Mouse (Mus musculus): ENCODE data around the gene Ddx41. TPM values are rescaled to one million over a fixed set of nuclear protein-coding genes. Genes with fewer than 3 reads are reported as not detected.
A peak's percentile ranks its signal among the peaks of the same experiment; 100 is the strongest.

Gene Ddx41
- polyA plus RNA-seq, 1 experiment from 2014 or later, result 24.2 TPM

DNA sequence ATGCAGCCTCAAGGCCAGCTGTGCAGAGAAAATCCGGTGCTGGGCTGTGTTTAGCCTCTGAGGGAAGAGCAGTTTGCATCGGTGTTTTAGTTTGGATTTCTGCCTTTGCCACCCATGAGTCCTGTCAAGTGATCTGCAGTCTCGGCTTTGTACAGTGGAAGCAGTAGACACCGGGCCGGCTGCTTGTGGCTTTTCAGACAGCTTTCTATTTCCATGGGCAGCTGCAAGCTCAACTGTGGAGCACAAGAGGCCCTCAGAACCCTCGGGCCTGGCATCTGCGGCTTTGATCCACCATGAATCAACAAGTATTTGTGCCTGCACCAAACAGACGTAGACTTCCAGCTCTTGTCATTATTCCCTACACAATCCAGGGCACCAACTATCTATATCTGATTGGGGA is 34.1 kb downstream of the Ddx41 start:
- WGBS, result 81% methylated on average over 8 of the region's 8 CpGs
- Histone ChIP-seq H3K4me3 (ENCODE audit: low read depth, low read length) (no peak overlapping the region), H3K4me2 (replicated peaks; ENCODE audit: low read depth) (no peak overlapping the region), H3K9me3 (ENCODE audit: control insufficient read depth, low read length) (no peaks in the 10 kb centered on the region), H3K9ac (ENCODE audit: low read length) (no peak overlapping the region), H3K4me1 (replicated peaks; ENCODE audit: control insufficient read depth, insufficient read depth) (no peaks in the 10 kb centered on the region), H3K27ac (replicated peaks) (no peak overlapping the region), H3K27me3 (ENCODE audit: control insufficient read depth, insufficient read depth, low read length) (no peaks in the 10 kb centered on the region), H3K36me3 (ENCODE audit: control insufficient read depth, insufficient read depth, low read length) (peaks cover 49% of the 10 kb centered on the region)
- DNase-seq (ENCODE audit: low spot score) (no peak), ATAC-seq (ENCODE audit: low FRiP score, low TSS enrichment) (no peak)
- TF ChIP-seq CTCF (IDR thresholded peaks at IDR 0.05; ENCODE audit: low read depth) (no peak), EP300 (optimal IDR thresholded peaks at IDR 0.05) (no peak)

DNA sequence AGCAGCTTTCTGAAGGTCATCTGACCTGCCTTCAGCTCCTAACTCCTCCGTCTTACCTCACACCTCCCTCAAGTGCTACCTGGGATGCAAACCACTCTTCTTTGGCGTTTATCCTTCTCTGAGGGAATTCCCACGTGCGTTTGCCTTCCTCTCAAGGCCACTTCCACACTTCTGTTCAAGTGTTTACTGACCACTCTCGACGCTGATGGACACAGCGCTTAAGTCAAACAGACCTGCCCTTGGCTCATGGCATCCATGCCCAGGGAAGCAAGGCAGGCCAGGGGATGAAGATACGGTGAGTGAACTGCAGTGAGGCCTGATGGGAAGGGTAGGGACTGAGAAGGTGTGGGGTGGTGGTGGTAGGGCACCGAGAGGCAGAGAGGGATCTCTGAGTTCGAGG is 35.9 kb downstream of the Ddx41 start:
- Histone ChIP-seq H3K4me1 (replicated peaks; ENCODE audit: control insufficient read depth, insufficient read depth) (no peaks in the 10 kb centered on the region), H3K27me3 (ENCODE audit: control insufficient read depth, insufficient read depth, low read length) (no peaks in the 10 kb centered on the region), H3K9ac (ENCODE audit: low read length) (no peak overlapping the region), H3K36me3 (ENCODE audit: control insufficient read depth, insufficient read depth, low read length) (peaks cover 33% of the 10 kb centered on the region), H3K4me2 (replicated peaks; ENCODE audit: low read depth) (no peak overlapping the region), H3K9me3 (ENCODE audit: control insufficient read depth, low read length) (no peaks in the 10 kb centered on the region), H3K27ac (replicated peaks) (no peak overlapping the region), H3K4me3 (ENCODE audit: low read depth, low read length) (no peak overlapping the region)
- 70% methylated on average over 10 of the region's 10 CpGs for WGBS
- no peak for DNase-seq (ENCODE audit: low spot score)
- TF ChIP-seq EP300 (optimal IDR thresholded peaks at IDR 0.05) (no peak), CTCF (IDR thresholded peaks at IDR 0.05; ENCODE audit: low read depth) (no peak)
- no peak for ATAC-seq (ENCODE audit: low FRiP score, low TSS enrichment)

DNA sequence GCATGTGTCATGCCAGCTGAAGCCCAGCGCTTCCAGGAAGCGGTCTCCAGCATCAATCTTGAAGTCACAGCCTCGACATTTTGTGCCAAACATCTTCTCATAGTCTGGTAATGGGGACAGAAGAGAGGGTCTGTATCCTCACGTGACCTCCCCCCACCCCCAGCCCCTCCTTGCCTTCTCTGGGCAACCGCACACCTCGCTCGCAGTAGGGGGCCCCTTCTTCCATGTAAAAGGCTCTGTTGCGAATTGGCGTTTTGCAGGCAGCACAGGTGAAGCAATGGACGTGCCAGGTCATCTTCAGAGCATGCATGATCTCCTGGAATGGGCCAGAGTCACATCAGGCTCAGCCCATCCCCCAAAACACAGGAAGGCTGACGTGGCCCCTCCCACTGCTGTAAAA is 37.6 kb downstream of the Ddx41 start:
- TF ChIP-seq EP300 (optimal IDR thresholded peaks at IDR 0.05), result no peak
- TF ChIP-seq CTCF (IDR thresholded peaks at IDR 0.05; ENCODE audit: low read depth), result no peak
- ATAC-seq (ENCODE audit: low FRiP score, low TSS enrichment) (no peak), DNase-seq (ENCODE audit: low spot score) (no peak)
- Histone ChIP-seq H3K4me1 (replicated peaks; ENCODE audit: control insufficient read depth, insufficient read depth) (no peaks in the 10 kb centered on the region), H3K9me3 (ENCODE audit: control insufficient read depth, low read length) (no peaks in the 10 kb centered on the region), H3K27me3 (ENCODE audit: control insufficient read depth, insufficient read depth, low read length) (no peaks in the 10 kb centered on the region), H3K36me3 (ENCODE audit: control insufficient read depth, insufficient read depth, low read length) (peaks cover 22% of the 10 kb centered on the region), H3K4me2 (replicated peaks; ENCODE audit: low read depth) (no peak overlapping the region), H3K27ac (replicated peaks) (no peak overlapping the region), H3K4me3 (ENCODE audit: low read depth, low read length) (no peak overlapping the region), H3K9ac (ENCODE audit: low read length) (no peak overlapping the region)
- 60% methylated on average over 11 of the region's 11 CpGs for WGBS

DNA sequence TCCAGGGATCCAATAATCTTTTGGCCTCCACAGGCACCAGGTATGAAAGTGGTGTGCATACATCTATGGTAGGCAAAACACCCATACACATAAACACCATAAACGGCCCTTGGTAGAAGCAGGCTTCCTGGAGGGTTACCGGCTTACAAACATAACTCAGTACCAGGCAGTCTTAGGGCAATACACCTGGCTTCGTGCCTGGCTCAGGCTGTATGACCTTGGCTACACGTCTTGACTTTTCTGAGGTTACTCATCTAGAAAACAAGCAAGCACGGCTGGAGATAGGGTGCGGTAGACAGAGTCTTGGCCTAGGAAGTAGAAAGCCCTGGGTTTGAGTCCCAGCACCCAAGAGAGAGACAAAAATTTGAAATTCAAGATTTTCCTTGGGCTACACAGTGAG is 39.8 kb downstream of the Ddx41 start:
- H3K27ac ChIP-seq (replicated peaks), result 0 out of 2 replicates have a peak overlapping the region, but pooled peaks have one; percentile 40
- H3K9me3 ChIP-seq (ENCODE audit: control insufficient read depth, low read length), result no peaks in the 10 kb centered on the region
- H3K9ac ChIP-seq (ENCODE audit: low read length), result no peak overlapping the region
- no peak overlapping the region for H3K4me2 ChIP-seq (replicated peaks; ENCODE audit: low read depth)
- peaks cover 2% of the 10 kb centered on the region; the same call in 1 of the 2 replicates for H3K27me3 ChIP-seq (ENCODE audit: control insufficient read depth, insufficient read depth, low read length)
- ATAC-seq (ENCODE audit: low FRiP score, low TSS enrichment) (no peak), DNase-seq (ENCODE audit: low spot score) (no peak)
- no peak overlapping the region for H3K4me3 ChIP-seq (ENCODE audit: low read depth, low read length)
- 54% methylated on average over 6 of the region's 6 CpGs for WGBS
- TF ChIP-seq CTCF (IDR thresholded peaks at IDR 0.05; ENCODE audit: low read depth) (no peak), EP300 (optimal IDR thresholded peaks at IDR 0.05) (no peak)
- peaks cover 17% of the 10 kb centered on the region for H3K36me3 ChIP-seq (ENCODE audit: control insufficient read depth, insufficient read depth, low read length)
- no peaks in the 10 kb centered on the region for H3K4me1 ChIP-seq (replicated peaks; ENCODE audit: control insufficient read depth, insufficient read depth)

DNA sequence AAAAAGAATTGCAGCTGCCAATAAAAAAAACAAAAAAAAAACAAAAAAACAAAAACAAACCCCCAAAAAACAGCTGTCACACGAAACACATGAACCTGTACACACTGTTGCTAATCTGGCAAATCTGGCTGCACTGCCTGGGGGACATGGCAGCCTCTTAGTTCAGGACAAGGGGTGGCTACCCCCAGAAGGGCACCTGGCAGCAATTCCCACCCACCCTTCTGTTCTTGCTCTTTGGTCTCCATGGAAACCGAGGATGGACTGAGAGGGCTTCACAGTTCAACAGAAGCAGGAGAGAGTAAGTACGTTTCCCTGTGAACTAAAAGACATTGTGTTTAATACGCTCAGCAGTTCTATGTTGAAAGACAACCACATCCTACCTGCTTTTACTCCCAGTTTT is 40.8 kb downstream of the Ddx41 start:
- 47% methylated on average over 4 of the region's 4 CpGs for WGBS
- H3K9ac ChIP-seq (ENCODE audit: low read length), result no peak overlapping the region
- H3K4me3 ChIP-seq (ENCODE audit: low read depth, low read length), result no peak overlapping the region
- H3K36me3 ChIP-seq (ENCODE audit: control insufficient read depth, insufficient read depth, low read length), result peaks cover 17% of the 10 kb centered on the region
- TF ChIP-seq CTCF (IDR thresholded peaks at IDR 0.05; ENCODE audit: low read depth), result no peak
- no peak for TF ChIP-seq EP300 (optimal IDR thresholded peaks at IDR 0.05)
- H3K4me1 ChIP-seq (replicated peaks; ENCODE audit: control insufficient read depth, insufficient read depth), result no peaks in the 10 kb centered on the region
- no peak overlapping the region for H3K4me2 ChIP-seq (replicated peaks; ENCODE audit: low read depth)
- peak overlapping the region; percentile 41; the same call in 1 of the 2 replicates for H3K27ac ChIP-seq (replicated peaks)
- ATAC-seq (ENCODE audit: low FRiP score, low TSS enrichment) (no peak), DNase-seq (ENCODE audit: low spot score) (no peak)
- no peaks in the 10 kb centered on the region for H3K9me3 ChIP-seq (ENCODE audit: control insufficient read depth, low read length)
- H3K27me3 ChIP-seq (ENCODE audit: control insufficient read depth, insufficient read depth, low read length), result peaks cover 2% of the 10 kb centered on the region; the same call in 1 of the 2 replicates

DNA sequence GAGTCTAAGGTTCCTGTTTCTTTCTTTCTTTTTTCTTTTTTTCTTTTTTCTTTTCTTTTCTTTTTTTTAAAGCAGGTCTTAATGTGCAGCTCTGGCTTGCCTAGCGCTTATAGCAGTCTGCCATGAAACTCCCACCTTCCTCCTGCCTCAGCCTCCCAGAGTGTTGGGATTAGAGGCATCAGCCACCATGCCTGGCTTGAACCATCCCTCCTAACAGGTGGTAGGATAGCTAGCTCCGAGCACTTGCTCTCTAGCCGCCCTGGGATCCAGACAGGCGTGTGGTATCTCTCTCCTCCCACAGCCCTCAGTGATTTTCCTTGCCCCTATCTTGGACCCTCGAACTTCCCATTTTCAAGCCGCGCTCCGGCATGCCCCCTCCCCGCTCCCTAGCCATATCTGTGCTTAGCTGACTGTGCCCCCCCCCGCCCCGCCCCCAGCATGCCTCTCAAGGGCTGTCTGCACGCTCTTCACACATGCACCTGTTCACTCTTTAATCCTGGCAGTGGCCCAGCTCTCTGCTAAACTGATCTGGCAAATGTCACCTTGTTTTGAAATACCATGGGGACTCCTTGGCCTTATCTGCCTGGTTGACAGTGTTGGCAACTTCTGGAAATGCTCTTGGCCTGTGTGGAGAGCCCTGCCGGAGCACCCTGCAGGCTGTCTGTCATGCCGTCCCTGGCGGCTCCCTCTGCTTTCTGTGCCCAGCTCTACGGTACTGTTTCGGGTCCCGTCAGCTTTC is 41.4 kb downstream of the Ddx41 start:
- Histone ChIP-seq H3K36me3 (ENCODE audit: control insufficient read depth, insufficient read depth, low read length) (peaks cover 12% of the 10 kb centered on the region), H3K4me3 (ENCODE audit: low read depth, low read length) (no peak overlapping the region), H3K9me3 (ENCODE audit: control insufficient read depth, low read length) (no peaks in the 10 kb centered on the region), H3K9ac (ENCODE audit: low read length) (no peak overlapping the region), H3K4me1 (replicated peaks; ENCODE audit: control insufficient read depth, insufficient read depth) (no peaks in the 10 kb centered on the region), H3K4me2 (replicated peaks; ENCODE audit: low read depth) (no peak overlapping the region), H3K27me3 (ENCODE audit: control insufficient read depth, insufficient read depth, low read length) (peaks cover 2% of the 10 kb centered on the region; the same call in 1 of the 2 replicates), H3K27ac (replicated peaks) (no peak overlapping the region)
- TF ChIP-seq EP300 (optimal IDR thresholded peaks at IDR 0.05) (no peak), CTCF (IDR thresholded peaks at IDR 0.05; ENCODE audit: low read depth) (no peak)
- 24% methylated on average over 17 of the region's 18 CpGs for WGBS
- DNase-seq (ENCODE audit: low spot score) (peak; percentile 69), ATAC-seq (ENCODE audit: low FRiP score, low TSS enrichment) (peak; percentile 61)

Measured in stomach, postnatal 0 days (tissue).